Mouse (Mus musculus): ENCODE results near the gene Myl4.

Myl4 gene

DNA sequence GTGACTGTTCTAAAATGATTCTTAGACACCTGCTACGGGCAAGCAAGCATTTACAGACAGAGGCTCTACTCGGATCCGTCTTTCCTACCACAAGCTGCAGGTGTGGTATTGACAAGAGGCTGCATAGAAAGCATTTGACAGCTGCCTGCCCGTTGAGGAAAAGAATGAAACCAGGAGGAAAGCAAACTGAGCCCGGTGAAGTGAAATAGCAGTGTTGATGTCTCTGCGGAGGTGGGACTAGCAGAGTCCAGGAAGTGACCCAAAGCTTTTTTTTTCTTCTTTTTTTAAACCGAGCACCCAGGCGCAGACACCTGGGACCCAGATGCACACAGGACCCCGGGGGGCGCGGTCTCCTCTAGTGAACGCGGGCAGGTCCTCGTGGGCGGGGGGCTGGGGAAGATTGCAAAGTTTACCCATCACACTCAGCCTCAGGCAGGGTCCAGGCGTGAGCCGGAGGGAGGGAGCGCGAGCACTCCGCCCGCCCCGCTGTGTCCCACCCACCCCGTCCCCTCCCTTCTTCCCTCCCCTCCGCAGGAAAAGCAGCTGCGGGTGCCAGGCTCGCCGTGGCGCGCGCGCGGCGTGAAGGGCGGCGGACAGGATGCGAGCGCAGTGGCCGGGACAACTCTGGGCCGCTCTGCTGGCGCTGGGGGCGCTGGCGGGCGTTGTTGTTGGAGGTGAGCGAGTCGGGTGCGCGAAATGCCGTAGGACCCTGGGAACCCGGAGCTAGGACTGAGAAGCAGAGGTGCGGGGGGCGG is 57.2 kb downstream of the Myl4 start, which contains the start of gene Itgb3:
Itgb3 (plus strand) TSS at position 510 of the 755 bp plus-strand sequence.
- DNase-seq = peak; percentile 81

DNA sequence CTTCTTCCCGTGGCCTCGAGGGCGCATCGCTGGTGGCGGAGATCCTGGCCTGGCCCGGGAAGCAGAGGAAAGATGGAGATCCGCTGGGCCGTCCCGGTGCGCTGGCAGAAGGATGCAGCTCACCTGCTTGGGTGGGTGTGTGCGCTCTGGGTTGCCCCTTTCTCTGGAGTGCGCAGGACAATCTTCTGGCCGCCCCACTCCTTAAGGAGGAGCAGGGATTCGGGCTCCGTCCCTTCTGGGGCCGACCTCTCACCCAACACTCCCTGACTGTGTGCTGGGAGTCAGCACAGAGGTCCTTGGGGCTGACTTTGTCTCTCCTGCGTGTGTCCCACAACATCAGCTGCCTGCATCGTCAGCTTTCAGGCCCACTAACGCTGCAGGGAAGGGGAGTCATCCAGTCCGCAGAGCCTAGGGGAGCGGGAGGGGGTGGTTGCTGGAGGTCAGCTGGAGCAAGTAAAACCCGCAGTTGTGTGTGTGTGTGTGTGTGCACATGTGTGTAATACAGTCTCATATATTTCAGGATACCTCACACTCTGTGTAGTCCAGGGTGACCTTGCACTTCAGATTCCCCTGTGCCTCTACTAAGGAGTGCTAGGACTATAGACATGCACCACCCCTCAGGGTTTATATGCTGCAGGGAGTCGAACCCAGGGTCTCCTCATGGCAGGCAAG is 57.9 kb downstream of the Myl4 start:
- DNase-seq = no peak

DNA sequence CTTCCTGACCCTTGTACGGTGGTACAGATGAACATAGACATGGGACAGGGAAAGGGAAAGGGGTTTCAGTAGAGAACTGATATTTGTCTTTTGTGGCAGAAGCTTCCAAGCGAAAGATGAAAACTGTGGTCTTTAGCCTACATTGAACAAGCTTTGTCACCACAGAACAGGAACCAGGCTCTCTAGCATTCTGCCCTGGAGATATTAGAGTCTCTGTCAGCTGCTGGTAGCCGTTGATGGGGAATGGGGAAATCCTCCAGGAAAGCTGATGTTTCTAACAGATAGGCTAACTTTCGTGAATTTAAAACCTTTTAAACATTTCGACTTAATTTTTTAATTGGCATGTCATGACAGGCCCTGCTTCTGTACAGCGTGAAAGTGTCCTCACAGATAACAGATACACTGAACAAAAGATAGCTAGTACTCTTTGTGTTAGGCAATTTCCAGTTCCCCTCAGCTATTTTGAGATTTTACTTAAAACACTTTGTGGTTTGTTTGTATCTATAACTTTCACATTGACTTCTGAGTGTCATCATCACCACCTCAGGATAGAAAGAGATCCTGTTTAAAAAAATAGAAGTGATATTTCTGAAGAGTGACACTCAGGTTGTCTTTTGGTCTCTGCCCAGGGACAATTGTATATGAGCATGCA is 58.7 kb downstream of the Myl4 start:
- no peak for DNase-seq

DNA sequence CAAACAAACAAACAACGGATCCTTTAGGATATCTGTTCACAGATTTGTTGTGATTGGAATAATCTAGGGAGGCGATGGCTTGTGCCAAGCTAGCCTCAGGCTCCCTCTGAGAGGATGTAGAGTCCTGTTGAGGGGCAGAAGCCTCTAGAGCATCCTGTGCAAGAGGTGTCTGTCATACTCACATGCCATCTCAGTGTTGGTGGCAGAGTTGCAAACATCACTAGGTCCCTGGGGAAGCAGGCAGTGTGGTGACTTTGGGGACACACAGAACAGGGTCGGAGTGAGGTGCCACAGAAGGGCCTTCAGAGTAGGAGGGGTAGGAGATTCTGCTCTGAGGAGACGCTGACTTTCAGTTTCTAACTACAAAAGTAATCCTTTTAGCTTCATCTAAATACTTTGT is 59.3 kb downstream of the Myl4 start:
- no peak for DNase-seq

DNA sequence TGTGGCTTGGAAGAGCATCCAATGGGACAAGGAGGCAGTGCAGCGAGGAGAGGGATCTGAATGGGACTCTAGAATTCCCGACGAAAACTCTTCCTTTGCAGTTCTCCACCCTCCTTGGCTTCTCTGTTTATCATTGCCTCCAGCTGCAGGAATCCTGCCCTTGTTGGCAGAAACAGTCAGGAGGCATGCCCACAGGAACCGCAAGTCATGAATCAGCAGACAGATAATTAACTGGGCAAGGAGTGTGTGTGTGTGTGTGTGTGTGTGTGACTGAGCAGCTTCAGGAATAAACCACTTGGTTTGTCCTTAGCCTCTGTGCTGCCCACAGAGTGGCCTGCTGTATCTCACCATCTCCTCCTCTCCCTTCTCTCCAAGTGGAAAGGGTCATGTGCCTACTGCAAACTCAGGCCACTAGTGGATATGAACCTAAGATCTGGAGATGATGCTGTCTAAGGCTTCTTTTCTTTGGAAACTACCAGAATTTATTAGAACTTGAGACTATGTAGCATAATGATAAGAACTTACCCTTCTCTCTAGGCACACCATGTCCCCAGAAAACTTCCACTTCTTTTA is 61.2 kb downstream of the Myl4 start:
- no peak for DNase-seq

DNA sequence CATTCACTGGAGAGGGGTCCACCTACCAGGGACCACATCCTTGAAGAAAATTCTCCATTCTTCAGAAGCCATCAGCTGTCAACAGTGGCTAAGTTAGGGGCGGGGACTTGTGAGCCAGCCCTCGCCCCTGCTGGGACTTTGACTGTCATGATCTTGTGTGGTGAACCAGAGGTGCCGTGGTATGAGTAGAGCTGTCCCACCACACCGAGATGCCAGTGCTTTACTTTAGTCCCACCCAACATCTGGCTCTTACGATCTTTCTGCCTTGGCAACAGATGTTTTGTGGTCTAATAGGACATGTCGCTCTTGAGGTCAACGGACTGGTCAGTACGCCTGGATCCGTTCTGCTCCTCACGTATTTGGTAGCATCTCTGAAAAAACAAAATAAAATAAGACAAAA is 63.1 kb downstream of the Myl4 start:
- no peak for DNase-seq

DNA sequence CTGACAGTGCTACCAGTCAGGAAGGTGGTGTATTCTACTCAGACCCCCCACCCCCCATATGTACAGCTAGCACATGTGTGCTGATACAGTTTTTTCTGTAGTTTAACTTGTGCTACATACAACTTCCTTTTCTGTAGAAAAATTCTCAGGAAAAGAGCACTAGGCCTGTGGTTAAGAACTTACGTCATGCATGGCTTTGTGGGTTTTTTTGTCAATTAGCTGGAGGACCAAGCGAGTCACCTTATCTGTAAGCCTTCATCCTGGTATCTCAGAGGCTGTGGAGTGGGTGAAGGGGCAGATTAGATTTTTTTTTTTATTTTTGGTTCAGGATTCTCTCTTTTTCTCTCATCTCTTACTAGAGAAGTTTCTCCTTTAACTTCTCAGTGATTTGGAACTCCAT is 63.7 kb downstream of the Myl4 start:
- DNase-seq = no peak

DNA sequence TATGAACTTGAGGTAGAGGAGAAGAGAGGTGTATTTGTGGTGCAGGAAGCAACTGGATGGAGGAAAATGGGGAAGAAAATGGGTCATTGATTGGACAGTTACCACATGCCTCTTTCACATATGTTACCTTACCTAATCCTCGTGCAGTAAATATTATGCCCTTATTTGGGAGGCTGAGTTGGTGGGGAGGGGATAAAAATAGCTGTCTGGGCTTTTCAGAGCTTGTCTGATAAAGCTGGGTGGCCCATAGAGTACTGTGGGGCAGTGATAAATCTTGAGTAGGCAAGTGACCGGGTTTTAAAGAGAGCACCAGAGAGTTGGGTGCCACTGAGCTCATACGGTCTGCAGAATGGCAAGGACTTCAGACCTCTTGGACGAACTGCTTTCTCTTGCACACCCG is 65.7 kb downstream of the Myl4 start:
- no peak for DNase-seq

DNA sequence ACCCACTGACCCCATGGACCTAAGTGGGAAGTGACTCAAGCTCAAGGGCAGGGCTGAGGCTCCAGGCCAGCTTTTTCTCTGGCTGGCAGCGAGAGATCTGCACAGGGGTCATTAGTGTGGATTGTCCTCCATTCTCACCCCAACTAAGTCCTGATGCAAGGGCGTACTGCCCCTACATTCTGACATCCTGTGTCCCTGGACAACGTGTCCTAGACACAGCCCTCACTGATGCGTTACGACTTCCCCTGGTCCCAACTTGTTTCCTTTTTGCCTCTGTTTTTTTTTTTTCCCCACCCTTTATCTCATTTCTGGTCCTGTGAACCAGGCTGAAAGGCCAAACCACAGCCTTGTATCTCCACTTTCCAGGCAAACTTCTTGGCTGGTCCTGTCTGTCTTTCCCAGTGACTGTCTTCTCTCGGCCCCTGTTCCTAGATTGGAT is 68.2 kb downstream of the Myl4 start:
- no peak for DNase-seq

DNA sequence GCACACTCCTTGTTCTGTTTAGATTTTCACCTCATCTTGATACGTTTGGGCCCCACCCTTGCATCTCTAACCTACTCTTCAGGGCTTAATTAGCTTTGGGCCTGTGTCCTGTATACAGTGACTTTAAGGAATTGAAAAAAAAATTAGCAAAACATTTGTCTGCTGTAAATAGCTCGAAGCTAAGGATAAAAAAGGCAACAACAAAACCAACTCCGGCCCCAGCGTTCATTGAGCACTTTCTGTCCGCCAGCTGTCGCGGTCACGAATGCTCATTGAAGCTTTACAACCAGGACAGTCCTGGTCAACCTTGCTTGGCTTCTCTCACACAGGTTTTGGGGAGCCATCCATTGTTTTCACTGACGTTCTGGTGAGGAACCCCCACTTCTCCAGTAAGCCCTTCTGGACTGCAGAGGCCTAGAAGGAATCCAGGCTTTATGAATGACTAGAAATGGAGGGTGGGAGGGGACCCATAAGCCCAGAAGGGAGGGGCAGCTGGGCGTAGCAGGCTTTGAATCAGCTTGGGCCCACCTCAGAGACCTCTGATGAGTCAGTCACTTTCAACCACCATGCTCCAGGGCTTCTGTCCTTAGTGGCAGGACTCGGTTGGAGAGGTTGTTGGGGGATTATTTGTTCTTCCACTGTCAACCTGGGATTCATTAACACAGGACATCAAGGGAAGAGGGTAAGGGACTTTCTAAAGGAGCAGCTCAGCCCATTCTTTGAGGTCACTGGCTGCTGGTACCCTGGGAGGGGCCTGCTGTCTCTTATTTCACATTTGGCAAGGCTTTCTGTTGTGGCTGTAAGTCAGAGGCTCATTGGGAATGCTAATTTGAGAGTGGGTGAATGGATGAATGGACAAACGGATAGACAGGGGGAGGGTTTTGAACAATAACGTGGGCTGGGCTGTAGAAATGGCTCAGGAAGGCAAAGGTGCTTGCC is 68.9 kb downstream of the Myl4 start:
- DNase-seq = no peak

DNA sequence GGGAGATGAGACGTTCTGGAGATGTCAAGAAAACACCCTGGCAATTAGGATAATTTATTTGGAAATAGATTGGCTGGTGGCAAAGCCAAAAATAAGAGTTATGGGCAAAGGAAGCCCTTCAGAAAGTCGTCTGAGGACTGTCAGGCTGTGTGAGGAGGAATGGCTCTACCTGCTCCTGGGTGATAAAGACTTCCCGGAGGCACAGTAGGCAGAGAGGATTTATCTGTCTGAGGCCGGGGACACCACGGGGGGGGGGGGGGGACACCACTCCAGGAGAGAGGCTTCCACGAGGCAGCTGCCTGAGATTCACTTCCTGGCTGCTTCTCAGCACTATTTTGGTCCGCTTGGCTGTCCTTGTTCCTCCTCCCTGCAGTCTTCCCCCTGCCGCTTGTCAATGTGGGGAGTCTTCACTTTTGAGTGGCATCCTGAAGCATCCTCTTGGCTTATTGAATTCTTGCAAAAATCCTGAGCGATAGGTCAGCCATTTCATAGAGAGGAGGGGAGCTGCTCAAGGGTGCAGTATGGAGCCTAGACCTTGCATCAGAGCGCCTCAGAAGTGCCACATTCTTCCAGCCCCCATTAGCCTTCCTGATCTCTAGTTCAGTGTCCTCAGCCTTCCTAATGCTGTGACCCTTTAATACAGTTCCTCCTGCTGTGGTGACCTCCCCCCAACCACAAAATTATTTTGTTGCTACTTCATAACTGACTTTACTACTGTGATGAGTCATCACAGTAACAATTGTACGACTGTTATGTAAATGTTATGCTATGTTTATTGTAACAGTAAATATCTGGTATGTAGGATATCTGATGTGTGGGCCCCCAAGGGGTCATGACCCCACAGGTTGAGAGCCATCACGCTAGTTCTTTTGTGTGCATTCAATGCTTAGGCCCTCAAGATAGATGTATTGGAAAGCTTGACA is 71.8 kb downstream of the Myl4 start:
- no peak for DNase-seq

DNA sequence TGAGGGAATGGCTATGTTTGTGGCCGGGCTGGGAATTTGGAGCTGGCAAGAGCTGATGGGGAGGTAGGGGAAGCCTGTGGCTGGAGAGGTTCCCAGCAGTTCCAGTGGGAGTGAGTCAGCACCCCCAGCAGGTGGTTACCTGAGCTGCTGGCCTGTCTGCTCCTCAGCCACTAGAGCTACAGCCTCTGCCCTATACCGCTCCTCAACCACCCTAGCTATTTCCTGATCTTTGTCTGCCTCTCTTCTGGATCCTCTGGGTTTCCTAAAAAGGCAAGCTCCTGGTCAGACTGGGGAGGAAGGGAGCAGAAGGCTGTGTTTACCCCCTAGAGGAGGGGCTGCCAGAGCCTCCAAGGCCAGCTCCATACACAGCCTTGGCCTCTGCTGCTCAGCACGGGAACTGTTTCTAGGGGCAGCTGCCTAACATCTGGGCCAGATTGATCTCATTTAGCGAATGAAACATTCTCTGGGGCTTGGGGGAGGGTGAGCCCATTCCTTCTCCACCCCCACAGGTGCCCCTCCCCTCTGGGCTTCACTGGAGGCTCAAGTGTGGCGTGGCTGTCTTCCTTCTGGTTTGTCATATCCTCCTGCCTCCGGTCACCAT is 74.4 kb downstream of the Myl4 start:
- DNase-seq = no peak

DNA sequence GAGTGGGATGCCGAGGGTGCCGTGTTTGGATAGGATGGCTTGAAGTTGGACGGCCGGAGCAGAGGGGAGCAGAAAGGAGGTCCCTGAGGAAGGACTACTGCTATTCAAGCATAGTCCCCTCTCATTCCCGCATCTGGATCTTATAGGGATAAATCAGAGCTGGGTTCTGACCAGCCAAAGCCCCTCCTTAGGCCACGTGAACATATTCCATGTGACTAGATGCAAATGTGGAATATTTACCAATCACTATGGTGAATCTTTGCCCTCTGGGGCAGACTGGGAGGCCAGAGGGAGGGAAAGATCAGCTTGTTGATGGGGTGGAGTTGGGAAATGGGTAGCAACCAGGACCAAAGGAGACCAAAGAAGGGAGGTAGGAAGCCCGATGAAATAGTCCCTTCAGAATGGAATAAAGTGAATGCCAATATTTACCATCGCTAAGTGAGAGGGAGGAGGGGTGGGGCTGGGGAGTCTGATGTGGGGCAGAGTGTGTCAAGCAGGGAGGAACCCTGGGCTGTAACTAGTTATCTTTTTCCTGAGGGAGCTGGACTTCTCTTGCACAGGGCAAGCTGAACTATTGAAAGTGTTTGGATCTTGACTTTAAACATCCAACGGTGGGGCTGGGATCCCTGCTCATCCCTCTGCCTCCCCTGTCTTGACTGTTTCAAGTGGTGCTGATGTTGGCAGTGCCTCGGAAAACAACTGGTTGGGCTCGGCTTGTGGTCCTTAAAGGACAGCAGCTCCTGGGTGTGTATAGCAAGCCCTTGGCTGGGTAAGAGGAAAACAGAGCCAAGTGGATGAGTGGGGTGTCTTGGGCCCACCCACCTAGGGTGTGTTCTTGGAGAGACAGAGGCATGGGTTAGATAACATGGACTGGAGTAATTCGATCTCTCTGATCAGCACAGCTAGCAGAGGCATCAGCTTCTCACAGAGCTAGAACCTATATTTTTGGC is 75.3 kb downstream of the Myl4 start:
- no peak for DNase-seq

DNA sequence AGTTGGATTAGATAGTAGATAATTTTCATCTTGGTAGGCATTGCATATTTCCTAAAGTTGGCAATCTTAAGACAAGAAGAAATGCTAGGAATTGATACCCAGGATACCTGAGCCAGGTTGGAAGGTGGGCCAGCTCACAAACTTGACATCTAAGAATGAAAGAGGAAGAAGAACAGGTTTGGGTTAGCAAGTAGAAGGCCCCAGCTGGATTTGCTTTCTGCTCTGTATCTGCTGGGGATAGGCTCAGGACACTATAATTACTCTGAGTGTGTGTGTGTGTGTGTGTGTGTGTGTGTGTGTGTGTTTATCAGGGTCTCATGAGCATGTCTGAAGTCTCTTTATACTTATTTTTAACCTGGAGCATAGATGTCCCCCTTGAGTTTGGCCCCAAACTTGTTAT is 76.2 kb downstream of the Myl4 start:
- DNase-seq = no peak

DNA sequence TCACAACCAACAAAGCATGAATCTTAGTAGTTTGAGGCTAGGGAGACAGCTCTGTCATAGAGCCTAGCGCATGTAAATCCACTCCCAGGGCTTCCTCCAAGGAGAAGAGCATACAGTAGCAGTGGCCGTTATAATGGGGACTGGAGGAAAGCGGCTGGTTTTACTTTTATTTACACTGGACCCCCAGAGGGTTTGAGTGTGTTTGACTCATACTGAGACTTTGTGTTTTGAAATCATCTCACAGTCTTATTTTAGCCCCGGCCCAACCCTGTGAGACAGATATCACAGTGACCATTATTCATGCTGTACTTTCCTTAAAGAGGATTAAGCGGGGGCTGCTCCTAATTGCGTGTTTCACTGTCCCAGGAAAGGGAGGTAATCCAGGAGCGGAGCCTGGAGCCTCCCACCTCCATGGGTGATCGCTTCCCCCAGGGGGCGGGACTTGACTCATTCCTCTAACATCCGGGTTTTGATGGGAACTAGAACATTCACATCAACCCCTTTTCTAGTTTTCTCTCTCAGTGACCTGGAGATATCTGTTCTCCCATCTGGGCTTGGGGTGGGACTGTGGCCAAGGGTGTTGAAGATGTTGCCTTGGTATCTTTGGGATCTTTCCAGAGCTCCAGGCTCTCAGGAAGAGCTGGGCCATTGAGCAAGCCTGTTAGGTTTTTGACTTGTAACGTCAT is 77.3 kb downstream of the Myl4 start:
- no peak for DNase-seq

DNA sequence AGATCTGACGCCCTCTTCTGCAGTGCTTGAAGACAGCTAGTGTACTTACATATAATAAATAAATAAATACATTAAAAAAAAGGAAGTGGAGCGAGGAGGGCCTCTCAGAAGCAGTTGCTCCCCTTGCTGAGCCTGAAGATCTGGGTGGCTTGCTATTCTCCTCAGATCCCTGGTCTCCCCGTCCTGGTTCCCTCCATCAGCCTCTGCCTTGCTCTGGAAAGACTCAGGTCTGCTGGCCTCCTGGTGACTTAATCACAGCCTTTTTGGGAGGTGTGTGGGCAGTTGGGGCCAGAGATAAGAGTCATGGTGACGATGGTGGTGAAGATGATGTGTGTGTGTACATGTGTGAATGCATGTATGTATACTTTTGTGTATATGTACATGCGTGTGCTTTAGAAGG is 78.1 kb downstream of the Myl4 start:
- no peak for DNase-seq

DNA sequence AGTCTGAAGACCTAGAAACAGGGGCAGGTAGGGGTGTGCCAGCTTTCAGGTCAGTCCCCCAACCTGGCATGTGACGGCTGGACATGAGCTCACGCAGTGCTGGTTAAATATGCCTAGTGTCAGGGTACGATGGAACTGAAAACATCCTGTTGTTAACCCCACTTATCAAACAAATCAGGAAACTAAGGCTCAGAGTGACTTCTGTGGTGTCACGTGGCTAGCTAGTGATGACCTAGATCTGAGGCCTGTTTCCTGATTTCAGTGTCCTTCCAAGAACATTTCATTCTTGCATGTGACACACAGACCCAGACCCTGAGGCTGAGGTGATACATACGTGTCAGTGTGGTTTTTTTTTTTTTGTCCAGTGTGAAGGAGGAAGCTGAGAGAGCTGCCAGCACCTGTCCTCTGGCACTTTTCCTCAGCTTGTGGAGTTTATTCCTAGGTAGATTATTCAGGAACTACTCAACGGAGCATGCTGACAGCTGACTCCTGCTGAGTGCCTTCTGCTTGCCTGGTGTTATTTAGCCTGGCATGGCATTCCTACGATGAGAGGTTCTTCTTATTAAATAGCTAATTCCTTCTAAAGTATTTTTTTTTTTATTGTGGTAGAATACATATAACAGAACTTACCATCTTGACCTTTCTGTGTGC is 79.8 kb downstream of the Myl4 start:
- DNase-seq = no peak

DNA sequence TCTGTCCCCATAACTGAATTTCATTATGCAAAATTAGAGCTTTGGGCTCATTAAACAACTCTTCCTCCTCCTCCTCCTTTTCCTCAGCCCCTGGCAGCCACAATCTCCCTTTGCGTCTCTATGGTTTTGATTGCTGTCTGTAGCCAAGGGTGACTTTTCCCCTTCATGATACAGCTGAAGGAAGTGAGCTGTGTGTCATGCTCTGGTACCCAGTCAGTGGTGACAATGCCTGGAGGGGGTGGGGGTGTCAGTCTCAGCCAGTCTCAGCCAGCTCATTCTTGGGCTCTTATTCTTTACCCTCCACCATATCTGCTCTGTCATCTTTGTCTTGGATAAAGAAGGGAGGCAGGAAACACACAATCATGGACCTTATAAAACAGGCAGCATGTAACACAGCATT is 80.8 kb downstream of the Myl4 start:
- DNase-seq = peak; percentile 39

DNA sequence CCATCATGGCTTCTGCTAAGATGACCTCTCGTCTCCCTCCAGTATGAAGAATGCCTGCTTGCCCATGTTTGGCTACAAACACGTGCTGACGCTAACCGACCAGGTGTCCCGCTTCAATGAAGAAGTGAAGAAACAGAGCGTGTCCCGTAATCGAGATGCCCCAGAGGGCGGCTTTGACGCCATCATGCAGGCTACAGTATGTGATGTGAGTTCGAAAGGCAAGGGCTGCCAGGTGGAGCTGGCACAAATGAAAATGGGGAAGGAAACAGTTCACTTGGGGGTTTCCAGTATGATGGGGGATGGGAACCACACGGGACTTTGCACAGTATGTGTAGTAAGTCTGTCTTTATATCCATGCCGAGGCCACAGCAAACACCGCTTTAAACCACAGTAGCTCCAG is 86.5 kb downstream of the Myl4 start:
- DNase-seq = peak; percentile 17

All from thymus, postnatal 14 days (tissue).